Mouse (Mus musculus) CD4-positive, CD25-positive, alpha-beta regulatory T cell (primary cell): ENCODE measurements around the gene Wdr5. TPM values are rescaled to one million over a fixed set of nuclear protein-coding genes. Genes with fewer than 3 reads are reported as not detected.

Experiments used
- polyA plus RNA-seq: library from polyadenylated mRNA; unstranded; fragments of 100-300 nt; shearing (Covaris generic); gene quantifications from one replicate; pipeline ENCODE4 v1.2.1, GENCODE M21; 2017

Gene Wdr5
- polyA plus RNA-seq: 36.3 TPM

GRCm38 (mm10) chr2:27514639-27515328 is at the start of gene Wdr5:
Wdr5 (plus strand) TSS chr2:27515157.

GRCm38 (mm10) chr2:27507562-27507961 is 7.4 kb upstream of the Wdr5 start, which contains the start of gene Brd3:
Brd3 (minus strand) TSS chr2:27507662.

Other genes with a start within 250 kb of the Wdr5 start
- 33.0 TPM for gene Vav2, start 88.1 kb upstream of the Wdr5 start, polyA plus RNA-seq
- 0.18 TPM for gene Brd3os, start 72.8 kb upstream of the Wdr5 start, polyA plus RNA-seq
- 49.5 TPM for gene Brd3, start 7.5 kb upstream of the Wdr5 start, polyA plus RNA-seq
- gene Rxra, start 161.3 kb downstream of the Wdr5 start, polyA plus RNA-seq: 12.5 TPM